Mouse (Mus musculus): Measurements from ENCODE around the gene 4930595D18Rik. TPM values are rescaled to one million over a fixed set of nuclear protein-coding genes. Genes with fewer than 3 reads are reported as not detected.

4930595D18Rik gene
- polyA plus RNA-seq, 1 experiment from 2014 or later = not detected

DNA sequence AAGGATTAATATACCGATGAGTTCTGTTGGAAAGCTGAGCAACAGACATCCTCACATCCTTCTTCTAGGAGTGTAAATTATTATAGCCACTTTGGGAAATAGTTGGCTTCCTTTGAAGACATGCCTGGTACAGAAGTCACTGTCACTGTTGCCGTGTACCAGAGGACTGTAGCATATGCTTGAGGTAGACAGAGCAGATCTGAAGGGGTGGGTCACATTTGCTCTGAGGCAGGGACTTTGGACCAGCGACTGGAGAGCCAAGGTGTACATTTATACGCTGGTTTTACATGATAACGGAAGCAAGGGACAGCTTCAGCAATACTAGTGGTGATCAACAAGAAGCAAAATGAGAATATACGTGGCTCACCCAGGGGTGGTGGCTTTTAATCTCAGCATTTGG lies 34.6 kb upstream of the 4930595D18Rik start:
- no peaks in the 10 kb centered on the region; the same call in 1 of the 2 replicates for H3K9me3 ChIP-seq (ENCODE audit: control insufficient read depth, low read length)
- 0 out of 2 replicates have a peak, but pooled peaks cover 6% of the 10 kb centered on the region for H3K36me3 ChIP-seq (ENCODE audit: control insufficient read depth, insufficient read depth, low read length)
- H3K4me1 ChIP-seq (replicated peaks; ENCODE audit: control insufficient read depth, insufficient read depth) = no peaks in the 10 kb centered on the region
- H3K27ac ChIP-seq (replicated peaks) = no peak overlapping the region
- no peak overlapping the region for H3K4me3 ChIP-seq (ENCODE audit: low read depth, low read length)
- ATAC-seq (ENCODE audit: low FRiP score, low TSS enrichment) (no peak), DNase-seq (ENCODE audit: low spot score) (no peak)
- TF ChIP-seq EP300 (optimal IDR thresholded peaks at IDR 0.05) (no peak), CTCF (IDR thresholded peaks at IDR 0.05; ENCODE audit: low read depth) (no peak)
- WGBS = 85% methylated on average over 6 of the region's 6 CpGs
- H3K9ac ChIP-seq (ENCODE audit: low read length) = no peak overlapping the region
- no peaks in the 10 kb centered on the region for H3K27me3 ChIP-seq (ENCODE audit: control insufficient read depth, insufficient read depth, low read length)
- H3K4me2 ChIP-seq (replicated peaks; ENCODE audit: low read depth) = no peak overlapping the region

DNA sequence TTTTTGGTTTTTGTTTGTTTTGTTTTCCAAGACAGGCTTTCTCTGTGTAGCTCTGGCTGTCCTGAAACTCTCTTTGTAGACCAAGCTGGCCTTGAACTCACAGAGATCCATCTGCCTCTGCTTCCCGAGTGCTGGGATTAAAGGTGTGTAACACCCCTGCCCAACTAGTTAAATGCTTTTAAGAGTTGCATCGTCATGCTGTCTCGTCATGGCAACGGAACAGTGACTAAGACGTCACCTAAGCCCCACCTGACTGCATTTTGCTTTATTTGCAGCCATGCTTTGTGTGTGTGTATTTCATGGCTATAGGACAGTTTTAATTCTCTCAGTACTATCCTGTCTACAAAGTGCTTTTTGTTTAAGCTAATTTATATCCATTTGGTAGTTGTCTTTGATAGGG lies 27.4 kb upstream of the 4930595D18Rik start:
- H3K4me2 ChIP-seq (replicated peaks; ENCODE audit: low read depth) = no peak overlapping the region
- 67% methylated on average over 5 of the region's 5 CpGs for WGBS
- no peak for DNase-seq (ENCODE audit: low spot score)
- H3K4me3 ChIP-seq (ENCODE audit: low read depth, low read length) = no peak overlapping the region
- TF ChIP-seq CTCF (IDR thresholded peaks at IDR 0.05; ENCODE audit: low read depth) = no peak
- H3K27ac ChIP-seq (replicated peaks) = no peak overlapping the region
- ATAC-seq (ENCODE audit: low FRiP score, low TSS enrichment) = no peak
- H3K36me3 ChIP-seq (ENCODE audit: control insufficient read depth, insufficient read depth, low read length) = no peaks in the 10 kb centered on the region
- H3K9me3 ChIP-seq (ENCODE audit: control insufficient read depth, low read length) = no peaks in the 10 kb centered on the region
- no peak overlapping the region for H3K9ac ChIP-seq (ENCODE audit: low read length)
- H3K4me1 ChIP-seq (replicated peaks; ENCODE audit: control insufficient read depth, insufficient read depth) = no peaks in the 10 kb centered on the region
- no peaks in the 10 kb centered on the region for H3K27me3 ChIP-seq (ENCODE audit: control insufficient read depth, insufficient read depth, low read length)

DNA sequence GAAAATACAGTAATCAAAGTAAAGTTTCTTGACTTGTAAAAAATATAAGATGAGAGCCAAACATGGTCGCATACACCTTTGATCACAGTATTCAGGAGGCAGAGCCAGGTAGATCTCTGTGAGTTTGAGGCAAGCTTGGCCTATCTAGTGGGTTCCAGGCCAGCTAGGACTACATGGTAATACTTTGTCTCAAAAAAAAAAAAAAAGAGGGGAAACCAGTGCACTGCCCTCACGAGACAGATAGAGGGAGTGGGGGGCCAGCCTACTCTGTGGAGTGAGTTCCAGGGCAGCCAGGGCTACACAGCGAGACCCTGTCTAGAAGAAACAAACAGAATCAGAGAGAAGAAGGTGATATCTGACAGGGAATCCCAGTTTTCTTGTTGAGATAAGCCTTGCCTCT lies 23.4 kb upstream of the 4930595D18Rik start:
- Histone ChIP-seq H3K4me1 (replicated peaks; ENCODE audit: control insufficient read depth, insufficient read depth) (no peaks in the 10 kb centered on the region), H3K4me3 (ENCODE audit: low read depth, low read length) (no peak overlapping the region), H3K9ac (ENCODE audit: low read length) (no peak overlapping the region), H3K4me2 (replicated peaks; ENCODE audit: low read depth) (no peak overlapping the region), H3K27ac (replicated peaks) (no peak overlapping the region), H3K27me3 (ENCODE audit: control insufficient read depth, insufficient read depth, low read length) (no peaks in the 10 kb centered on the region), H3K9me3 (ENCODE audit: control insufficient read depth, low read length) (no peaks in the 10 kb centered on the region), H3K36me3 (ENCODE audit: control insufficient read depth, insufficient read depth, low read length) (no peaks in the 10 kb centered on the region)
- no peak for TF ChIP-seq CTCF (IDR thresholded peaks at IDR 0.05; ENCODE audit: low read depth)
- no peak for TF ChIP-seq EP300 (optimal IDR thresholded peaks at IDR 0.05)
- ATAC-seq (ENCODE audit: low FRiP score, low TSS enrichment) = no peak
- WGBS = 71% methylated on average over 3 of the region's 3 CpGs
- no peak for DNase-seq (ENCODE audit: low spot score)

DNA sequence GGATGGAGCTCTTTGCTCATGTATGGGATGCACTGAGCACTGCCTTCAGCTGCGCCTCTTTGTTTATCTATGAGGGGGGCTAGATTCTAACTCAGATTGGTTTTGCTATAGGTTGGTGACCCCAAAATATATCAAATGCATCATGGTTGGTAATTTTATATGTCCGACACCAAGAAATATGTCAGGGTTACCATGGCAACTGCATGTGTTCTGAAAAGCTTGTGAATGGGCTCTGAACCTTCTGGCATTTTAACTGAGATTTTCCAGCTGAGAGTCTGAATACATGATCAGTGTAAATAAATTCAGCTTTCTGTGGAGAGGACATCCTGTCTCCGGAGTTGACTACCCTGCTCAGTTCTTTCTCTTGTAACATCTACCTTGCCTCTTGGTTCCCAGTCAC lies 19.7 kb upstream of the 4930595D18Rik start:
- no peak overlapping the region for H3K4me3 ChIP-seq (ENCODE audit: low read depth, low read length)
- no peaks in the 10 kb centered on the region for H3K36me3 ChIP-seq (ENCODE audit: control insufficient read depth, insufficient read depth, low read length)
- H3K27ac ChIP-seq (replicated peaks) = no peak overlapping the region
- H3K4me1 ChIP-seq (replicated peaks; ENCODE audit: control insufficient read depth, insufficient read depth) = no peaks in the 10 kb centered on the region
- DNase-seq (ENCODE audit: low spot score) (no peak), ATAC-seq (ENCODE audit: low FRiP score, low TSS enrichment) (no peak)
- 62% methylated on average over 3 of the region's 3 CpGs for WGBS
- H3K4me2 ChIP-seq (replicated peaks; ENCODE audit: low read depth) = no peak overlapping the region
- H3K9ac ChIP-seq (ENCODE audit: low read length) = no peak overlapping the region
- no peak for TF ChIP-seq EP300 (optimal IDR thresholded peaks at IDR 0.05)
- TF ChIP-seq CTCF (IDR thresholded peaks at IDR 0.05; ENCODE audit: low read depth) = no peak
- H3K9me3 ChIP-seq (ENCODE audit: control insufficient read depth, low read length) = no peaks in the 10 kb centered on the region
- no peaks in the 10 kb centered on the region for H3K27me3 ChIP-seq (ENCODE audit: control insufficient read depth, insufficient read depth, low read length)

DNA sequence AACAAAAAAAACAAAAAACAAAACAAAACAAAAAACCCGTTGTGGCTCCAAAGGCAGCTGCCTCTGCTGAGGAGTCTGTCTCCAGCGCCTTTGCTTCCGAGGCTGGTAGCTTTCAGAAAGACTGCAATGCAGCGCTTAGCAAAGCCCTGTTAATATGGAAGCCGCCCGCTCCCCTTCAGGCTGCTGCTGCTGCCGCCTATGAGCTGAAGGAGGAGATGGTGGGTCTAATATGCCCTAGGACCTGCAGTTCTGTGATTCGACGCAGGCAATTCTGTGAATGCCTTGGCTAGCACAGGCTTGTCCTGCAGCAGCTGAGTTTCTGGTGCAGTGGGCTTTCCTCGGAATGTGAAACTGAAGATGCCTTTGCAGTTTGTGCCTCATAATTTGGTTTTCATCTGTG lies 18.8 kb upstream of the 4930595D18Rik start:
- Histone ChIP-seq H3K4me3 (ENCODE audit: low read depth, low read length) (no peak overlapping the region), H3K4me1 (replicated peaks; ENCODE audit: control insufficient read depth, insufficient read depth) (no peaks in the 10 kb centered on the region), H3K36me3 (ENCODE audit: control insufficient read depth, insufficient read depth, low read length) (no peaks in the 10 kb centered on the region), H3K9me3 (ENCODE audit: control insufficient read depth, low read length) (no peaks in the 10 kb centered on the region), H3K4me2 (replicated peaks; ENCODE audit: low read depth) (no peak overlapping the region), H3K27me3 (ENCODE audit: control insufficient read depth, insufficient read depth, low read length) (no peaks in the 10 kb centered on the region), H3K27ac (replicated peaks) (no peak overlapping the region), H3K9ac (ENCODE audit: low read length) (no peak overlapping the region)
- peak; percentile 8; the same call in 1 of the 2 replicates for TF ChIP-seq CTCF (IDR thresholded peaks at IDR 0.05; ENCODE audit: low read depth)
- no peak for TF ChIP-seq EP300 (optimal IDR thresholded peaks at IDR 0.05)
- 69% methylated on average over 10 of the region's 10 CpGs for WGBS
- DNase-seq (ENCODE audit: low spot score) = no peak
- ATAC-seq (ENCODE audit: low FRiP score, low TSS enrichment) = no peak

DNA sequence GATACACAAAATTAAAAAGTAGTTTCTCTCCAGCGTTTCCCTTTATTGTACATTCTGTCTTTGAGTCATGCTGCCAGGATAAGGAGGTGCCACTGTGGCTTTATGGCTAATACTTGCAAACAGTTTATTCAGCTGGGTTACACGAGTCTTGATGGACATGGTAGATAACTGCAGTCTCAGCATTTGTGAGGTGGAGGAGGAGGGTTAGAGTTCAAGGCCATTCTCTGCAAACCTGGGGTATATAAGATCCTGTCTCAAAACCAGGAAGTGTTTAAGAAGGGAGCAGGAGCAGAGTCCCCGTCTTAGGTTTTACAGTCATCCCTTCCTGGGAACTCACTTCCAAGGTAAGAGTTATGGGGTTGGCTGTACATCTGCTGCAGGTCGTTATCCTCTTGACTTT lies 12.3 kb upstream of the 4930595D18Rik start:
- Histone ChIP-seq H3K36me3 (ENCODE audit: control insufficient read depth, insufficient read depth, low read length) (no peaks in the 10 kb centered on the region), H3K27ac (replicated peaks) (no peak overlapping the region), H3K4me2 (replicated peaks; ENCODE audit: low read depth) (no peak overlapping the region), H3K4me1 (replicated peaks; ENCODE audit: control insufficient read depth, insufficient read depth) (no peaks in the 10 kb centered on the region), H3K9me3 (ENCODE audit: control insufficient read depth, low read length) (no peaks in the 10 kb centered on the region), H3K9ac (ENCODE audit: low read length) (no peak overlapping the region), H3K27me3 (ENCODE audit: control insufficient read depth, insufficient read depth, low read length) (no peaks in the 10 kb centered on the region), H3K4me3 (ENCODE audit: low read depth, low read length) (no peak overlapping the region)
- WGBS = 61% methylated on average over 4 of the region's 4 CpGs
- DNase-seq (ENCODE audit: low spot score) = no peak
- no peak for TF ChIP-seq CTCF (IDR thresholded peaks at IDR 0.05; ENCODE audit: low read depth)
- no peak for TF ChIP-seq EP300 (optimal IDR thresholded peaks at IDR 0.05)
- no peak for ATAC-seq (ENCODE audit: low FRiP score, low TSS enrichment)
